Mouse (Mus musculus): ENCODE measurements around the gene Scp2.

DNA sequence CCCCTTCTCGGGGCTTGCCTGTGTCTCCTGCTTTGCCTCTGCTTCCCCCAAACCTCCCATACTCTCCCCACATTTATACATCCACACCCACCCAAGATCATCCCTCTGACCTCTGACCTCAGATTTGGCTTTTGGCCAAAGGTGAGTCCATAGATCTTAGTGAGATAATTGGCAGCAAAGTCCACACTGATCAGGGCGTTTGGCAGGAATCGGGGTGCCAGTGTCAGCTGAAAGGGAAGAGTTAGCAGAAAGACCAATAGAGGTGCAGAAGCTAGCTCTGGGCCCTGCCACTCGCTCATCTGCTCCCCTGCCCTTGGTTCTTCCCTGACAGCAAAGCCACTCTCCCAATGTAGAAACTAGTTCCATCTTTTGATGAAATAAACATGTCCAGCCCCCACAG, 121.6 kb downstream of the Scp2 start:
- TF ChIP-seq CHD2 (IDR thresholded peaks at IDR 0.05; ENCODE audit: low read depth, low read length) = no peak
- TF ChIP-seq ZNF384 (IDR thresholded peaks at IDR 0.05; ENCODE audit: low read depth, low read length) = no peak
- no peak for TF ChIP-seq MAFK (IDR thresholded peaks at IDR 0.05; ENCODE audit: insufficient read depth, low read depth, low read length)

All from ES-E14 (cell line).